Mouse (Mus musculus) testis, adult 2 months (tissue): ENCODE results near the gene Rbfox1.

Experiments
- CTCF ChIP-seq: fragments of 200-500 bp; IDR thresholded peaks from 2 replicates; pipeline ENCODE4 v1.5.1; 2012; ENCODE audit warnings: low read depth, mild to moderate bottlenecking, inconsistent platforms, low read length, moderate library complexity; ENCODE audit not compliant: control insufficient read depth, insufficient read depth, insufficient replicate concordance
- POLR2A ChIP-seq: fragments of 200-500 bp; IDR thresholded peaks from 2 replicates; pipeline ENCODE4 v1.6.1; 2012; ENCODE audit warnings: low read depth, mild to moderate bottlenecking, inconsistent platforms, low read length, moderate library complexity; ENCODE audit not compliant: control insufficient read depth

GRCm38 (mm10) chr16:7154671-7155070 lies 1269.5 kb downstream of the Rbfox1 start:
- no peak for TF ChIP-seq CTCF
- no peak for TF ChIP-seq POLR2A
